Mouse (Mus musculus) adrenal gland, adult 2 months (tissue): ENCODE measurements at regions not wholly inside any gene's neighbourhood (a gene's known extent, or its start where the extent isn't known, plus 50 kb on each side); places are given as distances from the start of the nearest gene placed in this dataset.
"Not testable (repeated sequence)": the region's sequence is repeated elsewhere in the genome, so short reads cannot be mapped to it uniquely, and the experiment has no call there.

Source experiments
- DNase-seq: peaks from one replicate; pipeline ENCODE4 v3.0.0; 2021

GRCm38 (mm10) chr2:116526203-116526602 is 352.3 kb upstream of the Tmco5 start:
- not testable (repeated sequence) for DNase-seq

GRCm38 (mm10) chr2:116536453-116536852 is 342.0 kb upstream of the Tmco5 start:
- no peak for DNase-seq

GRCm38 (mm10) chr2:116559350-116559749 is 319.1 kb upstream of the Tmco5 start:
- DNase-seq = no peak

GRCm38 (mm10) chr2:116583989-116584388 is 294.5 kb upstream of the Tmco5 start:
- DNase-seq = no peak

- no peak for DNase-seq
Measured at GRCm38 (mm10) chr2:116586203-116586959, 292.1 kb upstream of the Tmco5 start.

- DNase-seq = no peak
Measured at GRCm38 (mm10) chr2:116605869-116606268, 272.6 kb upstream of the Tmco5 start.

- DNase-seq = no peak
Measured at GRCm38 (mm10) chr2:116639935-116640334, 238.6 kb upstream of the Tmco5 start.

GRCm38 (mm10) chr2:116652106-116652505 is 226.4 kb upstream of the Tmco5 start:
- DNase-seq = no peak

- DNase-seq = no peak
Measured at GRCm38 (mm10) chr2:116685756-116686155, 192.7 kb upstream of the Tmco5 start.

- no peak for DNase-seq
Measured at GRCm38 (mm10) chr2:116697542-116697941, 180.9 kb upstream of the Tmco5 start.

GRCm38 (mm10) chr2:116704705-116705104 is 173.8 kb upstream of the Tmco5 start:
- DNase-seq = no peak

GRCm38 (mm10) chr2:116709608-116710007 is 168.9 kb upstream of the Tmco5 start:
- peak; percentile 5 for DNase-seq

GRCm38 (mm10) chr2:116716529-116717201 is 161.8 kb upstream of the Tmco5 start:
- no peak for DNase-seq

- DNase-seq = no peak
Measured at GRCm38 (mm10) chr2:116718637-116719036, 159.9 kb upstream of the Tmco5 start.

- DNase-seq = no peak
Measured at GRCm38 (mm10) chr2:116727591-116727990, 150.9 kb upstream of the Tmco5 start.

GRCm38 (mm10) chr2:116735702-116736101 is 142.8 kb upstream of the Tmco5 start:
- peak; percentile 73 for DNase-seq

- DNase-seq = no peak
Measured at GRCm38 (mm10) chr2:116768459-116769047, 109.9 kb upstream of the Tmco5 start.

- no peak for DNase-seq
Measured at GRCm38 (mm10) chr2:116769186-116769585, 109.3 kb upstream of the Tmco5 start.

GRCm38 (mm10) chr2:116772569-116772968 is 105.9 kb upstream of the Tmco5 start:
- no peak for DNase-seq

GRCm38 (mm10) chr2:116800141-116800540 is 78.3 kb upstream of the Tmco5 start:
- no peak for DNase-seq

GRCm38 (mm10) chr2:116801578-116801977 is 76.9 kb upstream of the Tmco5 start:
- DNase-seq = no peak

GRCm38 (mm10) chr2:116807207-116807606 is 71.3 kb upstream of the Tmco5 start:
- DNase-seq = no peak

- no peak for DNase-seq
Measured at GRCm38 (mm10) chr2:116807636-116808035, 70.9 kb upstream of the Tmco5 start.
